Mouse (Mus musculus): Measurements from ENCODE around the gene Agbl1.

DNA sequence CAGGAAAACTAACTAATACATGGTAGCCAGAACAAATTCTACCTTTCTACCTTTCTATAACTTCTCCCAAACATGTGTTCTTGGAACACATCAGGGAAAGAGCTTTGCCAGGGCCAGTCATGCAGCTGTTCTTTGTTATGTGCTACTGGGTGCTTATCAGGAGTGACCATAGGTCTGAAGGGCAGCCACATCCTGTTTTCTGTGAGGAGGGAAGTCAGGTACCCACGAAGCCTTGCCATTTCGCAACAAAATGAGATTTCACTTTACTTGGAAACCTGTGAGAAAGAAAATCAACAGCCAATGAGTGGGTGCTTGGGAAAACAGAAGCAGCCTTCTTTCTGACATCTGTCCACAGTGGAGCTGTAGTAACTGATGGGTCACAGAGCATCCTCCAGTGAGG, 865.5 kb downstream of the Agbl1 start:
- TF ChIP-seq CTCF (IDR thresholded peaks at IDR 0.05; ENCODE audit: insufficient read depth, low read depth, low read length) (no peak), POLR2A (IDR thresholded peaks at IDR 0.05; ENCODE audit: insufficient read depth, low read depth, low read length) (no peak)

All from olfactory bulb, adult 2 months (tissue).